Mouse (Mus musculus): ENCODE data around the gene Cat. TPM values are rescaled to one million over a fixed set of nuclear protein-coding genes. Genes with fewer than 3 reads are reported as not detected.
A peak's percentile ranks its signal among the peaks of the same experiment; 100 is the strongest.

Gene Cat
- total RNA-seq, 2 experiments from 2014 or later, result 73.9 to 93.8 TPM

- DNase-seq, result no peak
These were observed 45.8 kb downstream of the Cat start for GRCm38 (mm10) chr2:103439071-103439622.

GRCm38 (mm10) chr2:103436534-103436933 lies 48.4 kb downstream of the Cat start:
- DNase-seq, result no peak

GRCm38 (mm10) chr2:103435110-103435509 lies 49.9 kb downstream of the Cat start:
- no peak for DNase-seq

- DNase-seq, result no peak
These were observed 52.2 kb downstream of the Cat start for GRCm38 (mm10) chr2:103432695-103433275.

GRCm38 (mm10) chr2:103430712-103431111 lies 54.2 kb downstream of the Cat start:
- no peak for DNase-seq

- DNase-seq, result no peak
These were observed 56.6 kb downstream of the Cat start for GRCm38 (mm10) chr2:103428356-103428755.

GRCm38 (mm10) chr2:103425456-103426063 lies 59.4 kb downstream of the Cat start:
- no peak for DNase-seq

GRCm38 (mm10) chr2:103424349-103425026 lies 60.5 kb downstream of the Cat start:
- peak; percentile 57 for DNase-seq

- DNase-seq, result no peak
These were observed 61.1 kb downstream of the Cat start for GRCm38 (mm10) chr2:103423884-103424283.

GRCm38 (mm10) chr2:103420650-103421507 lies 64.1 kb downstream of the Cat start:
- no peak for DNase-seq

- no peak for DNase-seq
These were observed 69.2 kb downstream of the Cat start for GRCm38 (mm10) chr2:103415774-103416173.

GRCm38 (mm10) chr2:103413381-103413780 lies 71.6 kb downstream of the Cat start:
- no peak for DNase-seq

- DNase-seq, result no peak
These were observed 73.1 kb downstream of the Cat start for GRCm38 (mm10) chr2:103411816-103412215.

- no peak for DNase-seq
These were observed 73.6 kb downstream of the Cat start, which contains the start of gene Elf5 for GRCm38 (mm10) chr2:103411348-103411747. Elf5 (plus strand) TSS chr2:103411688.

- DNase-seq, result no peak
These were observed 78.7 kb downstream of the Cat start for GRCm38 (mm10) chr2:103406239-103406638.

Other genes starting within 250 kb of the Cat start
- gene Ehf, start 181.9 kb downstream of the Cat start, total RNA-seq (2021), result not detected
- not detected for gene Elf5, start 73.5 kb downstream of the Cat start, total RNA-seq (2021)
- 10 to 100 TPM; 11.0 to 13.6 TPM for gene Abtb2, start 81.2 kb upstream of the Cat start, total RNA-seq (2021)